Mouse (Mus musculus): Measurements from ENCODE around the gene Nmnat2. TPM values are rescaled to one million over a fixed set of nuclear protein-coding genes. Genes with fewer than 3 reads are reported as not detected.

Nmnat2 gene
- total RNA-seq, 2 experiments from 2014 or later: 4.2 to 4.5 TPM

DNA sequence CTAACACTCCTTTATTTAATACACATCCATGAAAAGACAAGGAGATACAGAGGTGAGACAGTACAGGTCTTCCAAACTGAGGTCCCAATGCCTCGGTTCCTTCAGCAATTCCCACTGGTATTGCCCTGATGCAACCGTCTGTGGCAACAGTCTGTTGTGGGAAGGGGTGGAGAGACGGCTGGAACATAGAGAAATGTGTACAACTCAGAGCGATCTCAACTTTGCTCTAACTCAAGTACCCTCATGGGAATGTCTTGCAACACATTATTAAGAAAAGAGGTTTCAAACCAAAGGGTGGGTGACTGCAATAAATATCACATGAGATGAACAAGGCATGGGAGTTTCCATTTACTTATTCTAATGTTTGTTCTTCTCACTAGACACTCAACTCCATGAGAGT, 168.0 kb downstream of the Nmnat2 start:
- no peak for DNase-seq (ENCODE audit: low spot score in 2 of 2)

- DNase-seq (ENCODE audit: low spot score in 2 of 2): no peak
Observed at GRCm38 (mm10) chr1:153124502-153124901, 169.7 kb downstream of the Nmnat2 start.

GRCm38 (mm10) chr1:153125287-153126275, 170.8 kb downstream of the Nmnat2 start:
- no peak for DNase-seq (ENCODE audit: low spot score in 2 of 2)

DNA sequence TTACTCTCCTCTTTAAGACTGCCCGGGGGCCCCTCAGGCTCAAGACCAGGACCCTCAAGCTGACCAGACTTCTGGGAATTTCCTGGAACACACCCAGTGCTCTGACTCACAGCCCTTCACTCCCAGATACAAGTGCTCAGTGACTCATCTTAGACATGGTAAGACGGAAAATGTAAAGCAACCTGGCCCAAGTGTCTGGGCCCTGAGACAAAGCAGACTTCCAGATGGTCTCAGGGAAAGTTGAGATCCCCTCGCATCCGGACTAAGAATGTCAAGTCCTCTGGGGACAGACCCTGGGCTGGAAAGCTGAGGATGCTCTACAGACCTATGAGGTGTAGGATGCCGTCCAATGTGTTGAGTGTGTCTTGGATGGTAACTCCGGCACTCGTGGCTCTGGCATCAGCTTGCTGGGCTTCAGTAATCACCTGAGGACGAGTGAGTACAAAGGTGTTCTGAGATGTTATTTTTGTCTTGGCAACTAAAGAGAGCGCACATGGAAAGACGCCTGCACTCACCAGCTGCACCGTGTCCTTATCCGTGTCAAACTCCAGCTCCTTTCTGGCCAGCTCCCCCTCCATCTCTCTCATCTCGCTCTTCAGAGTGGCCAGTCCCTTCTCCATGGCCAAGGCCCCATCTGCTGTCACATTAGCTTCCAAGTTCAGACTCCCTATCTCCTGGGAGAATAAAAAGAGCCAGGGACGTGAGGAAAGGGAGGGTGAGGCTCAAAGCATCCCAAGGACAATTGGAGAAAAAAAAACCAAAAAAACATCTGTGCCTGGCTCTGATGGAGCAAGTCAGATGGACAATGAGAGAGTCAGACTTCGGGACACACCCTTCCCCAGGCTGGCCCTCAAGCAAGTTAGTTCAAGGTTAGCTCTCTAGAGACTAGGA, 171.9 kb downstream of the Nmnat2 start:
- DNase-seq (ENCODE audit: low spot score in 2 of 2): no peak

GRCm38 (mm10) chr1:153127622-153128021, 172.8 kb downstream of the Nmnat2 start:
- no peak for DNase-seq (ENCODE audit: low spot score in 2 of 2)

DNA sequence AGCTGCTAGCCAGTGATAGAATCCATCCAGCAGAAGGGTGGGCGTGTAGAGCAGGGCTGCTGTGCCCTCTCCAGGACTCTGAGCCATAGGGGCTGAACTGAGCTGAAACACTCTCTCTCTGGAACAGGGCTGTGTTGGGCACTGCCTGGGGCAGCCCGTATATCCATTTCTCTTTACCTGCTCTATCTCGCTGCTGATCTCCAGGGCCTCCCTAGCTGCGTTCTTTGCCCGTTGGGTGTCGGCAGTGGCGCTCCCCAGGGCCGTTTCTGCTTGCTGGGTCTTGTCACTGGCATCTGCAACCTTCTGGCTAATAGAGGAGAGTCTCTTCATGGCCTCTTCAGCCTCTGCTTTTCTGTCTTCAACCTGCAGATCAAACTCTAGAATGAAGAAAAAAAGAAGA, 174.0 kb downstream of the Nmnat2 start:
- DNase-seq (ENCODE audit: low spot score in 2 of 2): no peak

GRCm38 (mm10) chr1:153129992-153130713, 175.4 kb downstream of the Nmnat2 start:
- no peak for DNase-seq (ENCODE audit: low spot score in 2 of 2)

GRCm38 (mm10) chr1:153133865-153134781, 179.3 kb downstream of the Nmnat2 start:
- DNase-seq (ENCODE audit: low spot score in 2 of 2): no peak

GRCm38 (mm10) chr1:153136647-153137046, 181.9 kb downstream of the Nmnat2 start:
- DNase-seq (ENCODE audit: low spot score in 2 of 2): no peak

DNA sequence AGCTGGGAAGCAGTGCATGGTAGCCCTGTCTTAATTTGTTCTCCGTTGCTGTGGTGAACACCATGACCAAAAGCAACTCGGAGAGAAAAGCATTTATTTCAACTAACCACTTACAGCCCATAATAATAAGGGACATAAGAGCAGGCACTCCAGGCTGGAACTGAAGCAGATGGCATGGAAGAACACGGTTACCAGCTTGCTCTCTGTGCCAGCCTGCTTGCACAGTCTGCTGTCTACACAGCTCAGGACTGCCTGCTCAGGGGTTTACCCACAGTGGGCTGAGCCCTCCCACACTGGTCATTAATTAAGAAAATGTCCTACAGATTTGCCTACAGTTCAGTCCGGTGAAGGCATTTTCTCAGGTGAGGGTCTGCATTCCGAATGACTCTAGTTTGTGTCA, 183.7 kb downstream of the Nmnat2 start:
- no peak for DNase-seq (ENCODE audit: low spot score in 2 of 2)

DNA sequence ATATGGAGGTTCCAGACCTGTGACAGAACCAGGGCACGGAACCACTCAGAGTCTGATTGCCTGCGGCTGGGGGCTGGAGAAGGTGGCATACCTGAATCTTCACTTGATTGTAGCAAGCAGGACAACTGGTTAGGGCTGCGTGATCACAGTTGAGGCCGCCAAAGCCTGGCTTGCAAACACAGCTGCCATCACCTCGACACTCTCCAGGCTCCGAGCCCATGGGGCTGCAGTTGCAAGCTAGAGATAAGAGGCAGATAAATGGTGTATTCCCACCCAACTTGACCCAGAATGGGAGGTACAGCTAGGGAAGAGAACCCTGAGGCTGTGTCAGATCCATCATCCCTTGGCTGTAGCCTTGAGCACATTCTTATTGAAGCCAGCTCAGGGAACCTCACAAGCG, 184.8 kb downstream of the Nmnat2 start:
- no peak for DNase-seq (ENCODE audit: low spot score in 2 of 2)

DNA sequence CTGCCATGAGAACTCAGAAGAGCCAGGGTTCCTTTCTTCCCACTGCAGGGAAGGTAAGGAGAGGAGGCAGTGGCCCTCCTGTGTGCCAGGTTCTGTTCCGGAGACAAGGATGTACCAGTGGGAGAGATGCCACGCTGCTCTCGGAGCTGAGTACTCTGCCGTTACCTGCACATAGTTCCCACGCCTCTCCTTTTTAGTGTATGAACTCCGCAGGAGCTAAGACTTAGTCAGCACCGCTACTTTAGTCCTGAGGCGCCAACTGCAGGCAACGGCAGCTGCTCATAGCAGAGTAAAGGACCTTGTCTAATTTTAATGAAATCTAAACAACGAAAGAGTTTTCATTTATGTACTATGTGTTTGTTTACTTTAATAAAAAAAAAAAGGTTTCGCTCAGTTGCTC, 185.5 kb downstream of the Nmnat2 start:
- DNase-seq (ENCODE audit: low spot score in 2 of 2): no peak

DNA sequence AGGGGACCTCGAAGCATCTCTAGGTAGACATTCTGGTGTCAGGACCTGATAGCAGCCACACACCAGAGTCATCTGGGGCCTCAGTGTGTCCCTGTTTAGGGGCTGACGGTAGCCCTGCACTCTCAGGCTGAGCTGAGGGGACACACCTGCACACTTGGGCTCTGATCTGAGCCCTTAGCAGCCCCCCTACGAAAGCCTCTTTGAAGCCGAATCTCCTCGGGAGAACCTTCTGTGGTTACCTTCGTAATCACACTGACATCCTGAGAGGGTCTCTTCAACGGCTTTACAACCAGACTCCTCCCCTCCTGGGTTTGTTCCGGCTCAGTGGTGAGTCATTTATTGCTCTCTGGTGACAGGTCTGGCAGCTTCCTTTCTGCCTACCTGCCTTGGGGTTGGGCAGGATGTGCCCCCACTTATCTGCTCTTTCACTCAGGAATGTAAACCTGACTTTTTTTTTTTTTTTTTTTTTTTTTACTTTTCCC, 186.0 kb downstream of the Nmnat2 start:
- DNase-seq (ENCODE audit: low spot score in 2 of 2): no peak

- no peak for DNase-seq (ENCODE audit: low spot score in 2 of 2)
Observed at GRCm38 (mm10) chr1:153144021-153144420, 189.2 kb downstream of the Nmnat2 start.

DNA sequence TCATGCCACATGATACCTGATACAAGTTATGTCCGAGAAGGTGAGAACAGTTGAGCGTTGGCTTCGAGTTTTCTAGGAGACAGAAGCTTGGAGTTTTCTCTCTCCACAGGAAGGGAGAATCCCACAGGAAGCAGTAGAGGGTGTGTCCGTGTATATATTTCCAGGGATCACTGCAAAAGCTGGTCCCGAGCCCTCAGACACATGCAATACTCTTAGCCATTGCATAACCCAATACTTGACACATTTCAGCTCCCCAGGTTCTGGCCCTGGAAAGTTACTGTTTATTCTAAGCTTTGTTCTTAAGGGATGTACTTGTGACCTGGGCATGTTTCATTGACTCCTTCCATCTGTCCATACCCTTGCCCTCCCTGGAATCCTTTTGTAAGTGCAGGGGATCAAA, 191.0 kb downstream of the Nmnat2 start:
- no peak for DNase-seq (ENCODE audit: low spot score in 2 of 2)

GRCm38 (mm10) chr1:153152594-153152993, 197.8 kb downstream of the Nmnat2 start:
- no peak for DNase-seq (ENCODE audit: low spot score in 2 of 2)

GRCm38 (mm10) chr1:153153619-153154137, 198.9 kb downstream of the Nmnat2 start:
- no peak for DNase-seq (ENCODE audit: low spot score in 2 of 2)

GRCm38 (mm10) chr1:153155364-153155763, 200.6 kb downstream of the Nmnat2 start:
- no peak for DNase-seq (ENCODE audit: low spot score in 2 of 2)

- no peak for DNase-seq (ENCODE audit: low spot score in 2 of 2)
Observed at GRCm38 (mm10) chr1:153157021-153157623, 202.3 kb downstream of the Nmnat2 start.

Data from adrenal gland, postnatal 4 days (tissue).